Mouse (Mus musculus) kidney, embryonic 14.5 days (tissue): Measurements from ENCODE around the gene Zmiz1. TPM values are rescaled to one million over a fixed set of nuclear protein-coding genes. Genes with fewer than 3 reads are reported as not detected.
A peak's percentile ranks its signal among the peaks of the same experiment; 100 is the strongest.

Source experiments
- ATAC-seq: fragments of 200-750 bp; cut with Nextera tagmentation; 2 replicates; pipeline ENCODE4 v1.8.0; 2017; ENCODE audit warnings: moderate number of reproducible peaks, mild to moderate bottlenecking, moderate TSS enrichment, moderate library complexity; ENCODE audit not compliant: low FRiP score, low TSS enrichment
- H3K27ac ChIP-seq: fragments of 300-500 bp; sonication (generic); 2 replicates; pipeline ENCODE4 v1.5.1; 2014; ENCODE audit warnings: low read depth, mild to moderate bottlenecking, low read length, moderate library complexity, mixed read lengths
- H3K27me3 ChIP-seq: fragments of 300-500 bp; sonication (generic); 2 replicates; pipeline ENCODE4 v1.6.1; 2014; ENCODE audit warnings: mild to moderate bottlenecking, low read length; ENCODE audit not compliant: control insufficient read depth, insufficient read depth
- H3K36me3 ChIP-seq: fragments of 300-500 bp; sonication (generic); 2 replicates; pipeline ENCODE4 v1.6.1; 2014; ENCODE audit warnings: low read length, mixed read lengths; ENCODE audit not compliant: control insufficient read depth, insufficient read depth
- H3K4me1 ChIP-seq: fragments of 300-500 bp; sonication (generic); 2 replicates; pipeline ENCODE4 v1.6.1; 2014; ENCODE audit warnings: low read length, mixed read lengths; ENCODE audit not compliant: control insufficient read depth, insufficient read depth
- H3K4me2 ChIP-seq: fragments of 300-500 bp; sonication (generic); replicated peaks from 2 replicates; pipeline ENCODE4 v1.6.1; 2014; ENCODE audit warnings: low read depth, mild to moderate bottlenecking, low read length
- H3K4me3 ChIP-seq: fragments of 300-500 bp; sonication (generic); 2 replicates; pipeline ENCODE4 v1.5.1; 2014; ENCODE audit warnings: mild to moderate bottlenecking, low read length
- H3K9ac ChIP-seq: fragments of 300-500 bp; sonication (generic); 2 replicates; pipeline ENCODE4 v1.6.1; 2014; ENCODE audit warnings: low read depth, mild to moderate bottlenecking, low read length, moderate library complexity
- H3K9me3 ChIP-seq: fragments of 300-500 bp; sonication (generic); 2 replicates; pipeline ENCODE4 v1.6.1; 2016; ENCODE audit warnings: low read length; ENCODE audit not compliant: control insufficient read depth
- WGBS: fragments of 180-500 bp; shearing (Covaris S2); extraction: QIAGEN DNeasy Blood & Tissue Kit; methylation state at CpG from one replicate; pipeline ENCODE4 v1.1.7; 2014; 5-methylcytosine and 5-hydroxymethylcytosine counted together
- polyA plus RNA-seq: library from polyadenylated mRNA; unstranded; fragments of >200 nt; fragmentation: Nextera tagmentation; extraction: Ambion mirVana; gene quantifications from 2 replicates; pipeline ENCODE4 v1.2.1, GENCODE M21; 2014

Zmiz1 gene
- polyA plus RNA-seq, 1 experiment from 2014 or later = 57.3 TPM

DNA sequence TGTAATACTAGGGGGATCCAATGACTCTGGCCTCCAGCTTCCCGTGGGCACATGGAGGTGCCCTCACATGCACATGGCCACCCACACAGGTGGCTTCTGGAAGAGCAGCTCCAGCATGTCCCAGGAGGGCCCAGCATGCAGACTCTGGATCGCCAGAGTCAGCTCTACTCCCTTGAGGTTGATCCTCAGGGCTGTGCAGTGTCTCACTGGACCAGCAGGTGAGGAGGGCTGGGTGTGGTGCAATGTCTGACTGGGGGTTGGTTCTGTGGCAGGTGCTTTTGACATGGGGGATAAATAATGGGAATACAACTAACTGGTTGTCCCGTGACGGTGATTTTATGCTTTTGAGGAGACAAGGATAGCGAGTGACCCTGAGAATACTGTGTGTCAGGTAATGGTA, 59.7 kb downstream of the Zmiz1 start:
- Histone ChIP-seq H3K4me1 (peaks cover 66% of the 10 kb centered on the region), H3K27me3 (no peaks in the 10 kb centered on the region), H3K9me3 (no peaks in the 10 kb centered on the region), H3K4me3 (no peak overlapping the region), H3K36me3 (peaks cover 6% of the 10 kb centered on the region; the same call in 1 of the 2 replicates), H3K9ac (no peak overlapping the region), H3K4me2 (no peak overlapping the region), H3K27ac (no peak overlapping the region)
- 83% methylated on average over 5 of the region's 5 CpGs for WGBS
- no peak for ATAC-seq

DNA sequence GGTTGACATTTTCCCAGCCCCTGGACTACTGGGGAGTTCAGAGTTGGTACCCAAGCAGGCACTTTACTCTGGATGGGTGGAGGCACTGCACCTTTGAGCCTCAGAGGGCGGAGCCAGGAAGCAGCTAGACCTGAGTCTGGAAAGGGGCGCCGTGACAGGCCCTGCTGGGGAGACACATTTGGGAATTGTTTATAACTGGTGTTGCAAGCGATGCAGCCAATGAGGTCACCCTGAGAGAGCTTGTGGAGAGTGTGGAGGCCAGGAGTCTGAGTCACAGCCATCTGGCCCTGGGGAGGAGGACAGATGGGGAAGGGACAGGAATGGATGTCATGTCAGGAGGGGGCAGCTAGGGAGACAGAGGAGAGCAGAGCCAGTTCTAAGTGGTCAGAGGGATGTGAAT, 60.7 kb downstream of the Zmiz1 start:
- no peak for ATAC-seq
- Histone ChIP-seq H3K4me1 (peaks cover 74% of the 10 kb centered on the region), H3K9ac (no peak overlapping the region), H3K4me3 (no peak overlapping the region), H3K9me3 (no peaks in the 10 kb centered on the region), H3K36me3 (peaks cover 6% of the 10 kb centered on the region; the same call in 1 of the 2 replicates), H3K4me2 (no peak overlapping the region), H3K27me3 (no peaks in the 10 kb centered on the region), H3K27ac (no peak overlapping the region)
- WGBS = 54% methylated on average over 4 of the region's 4 CpGs

DNA sequence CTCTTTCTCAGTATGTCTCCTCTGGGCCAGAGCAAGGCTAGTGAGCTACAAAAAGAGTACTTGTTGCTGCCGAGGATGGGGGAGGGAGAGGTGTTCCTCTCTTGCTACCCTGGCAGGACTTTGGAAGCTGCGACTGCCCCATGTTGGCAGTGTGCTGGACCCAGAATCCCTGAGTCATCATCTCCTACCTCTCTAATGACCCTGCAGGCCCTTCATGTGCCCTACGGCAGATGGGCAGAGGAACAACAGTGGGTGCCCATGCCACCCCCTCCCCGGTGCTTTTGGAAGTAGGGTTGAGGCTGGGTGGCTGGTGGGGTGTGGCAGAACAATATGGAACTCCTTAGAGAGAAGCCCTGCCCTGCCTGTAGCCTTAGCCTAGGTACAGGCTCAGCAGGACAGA, 61.6 kb downstream of the Zmiz1 start:
- 90% methylated on average over 4 of the region's 4 CpGs for WGBS

DNA sequence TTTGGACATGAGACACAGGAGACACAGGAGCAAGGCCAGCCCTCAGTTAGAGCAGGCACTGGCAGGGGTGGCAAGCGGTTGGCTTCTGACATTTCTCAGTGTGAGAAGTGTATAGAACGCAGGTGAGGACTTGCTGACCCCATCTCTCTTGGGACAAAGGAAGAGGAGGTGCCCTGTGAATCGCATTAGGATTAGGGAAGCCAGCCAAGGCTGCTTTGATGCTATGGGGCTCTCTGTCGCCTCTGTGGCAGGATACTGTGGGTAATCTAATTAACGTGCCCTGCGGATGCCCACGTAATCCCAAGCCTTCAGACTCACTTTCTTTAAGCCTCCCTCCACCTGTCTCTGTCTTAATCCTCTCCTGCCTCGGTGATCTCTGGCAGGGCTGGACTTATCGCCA, 62.0 kb downstream of the Zmiz1 start:
- Histone ChIP-seq H3K4me3 (no peak overlapping the region), H3K4me2 (no peak overlapping the region), H3K36me3 (peaks cover 6% of the 10 kb centered on the region; the same call in 1 of the 2 replicates), H3K4me1 (peaks cover 74% of the 10 kb centered on the region), H3K27me3 (no peaks in the 10 kb centered on the region), H3K27ac (no peak overlapping the region), H3K9ac (no peak overlapping the region), H3K9me3 (no peaks in the 10 kb centered on the region)
- WGBS = 75% methylated on average over 9 of the region's 9 CpGs
- ATAC-seq = no peak

More for the DNA sequence above, 61.6 kb downstream of the Zmiz1 start:
- peaks cover 6% of the 10 kb centered on the region; the same call in 1 of the 2 replicates for H3K36me3 ChIP-seq
- no peak overlapping the region for H3K4me2 ChIP-seq
- no peaks in the 10 kb centered on the region for H3K27me3 ChIP-seq
- no peak for ATAC-seq
- H3K4me1 ChIP-seq = peaks cover 74% of the 10 kb centered on the region
- no peak overlapping the region for H3K9ac ChIP-seq
- no peaks in the 10 kb centered on the region for H3K9me3 ChIP-seq
- H3K4me3 ChIP-seq = no peak overlapping the region
- no peak overlapping the region for H3K27ac ChIP-seq

DNA sequence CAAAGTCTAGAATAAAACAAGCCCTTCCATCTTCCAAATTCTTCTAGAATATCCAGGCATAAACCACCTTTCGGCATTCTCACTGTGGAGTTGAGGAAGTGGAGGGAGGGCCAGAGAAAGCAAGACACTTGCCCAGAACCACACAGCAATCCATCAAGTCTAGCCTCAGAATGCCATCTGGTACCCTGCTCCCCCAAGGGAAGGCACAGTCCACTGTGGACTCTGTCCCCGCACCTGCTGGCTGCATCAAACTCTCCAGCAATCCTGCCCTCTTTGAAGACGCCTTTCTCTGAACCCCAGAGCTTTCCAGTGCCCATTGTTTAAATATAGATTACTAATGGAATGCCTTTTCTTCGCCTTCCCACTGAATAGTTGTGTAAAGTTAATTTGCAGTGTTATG, 62.5 kb downstream of the Zmiz1 start:
- no peaks in the 10 kb centered on the region for H3K9me3 ChIP-seq
- H3K4me1 ChIP-seq = peaks cover 71% of the 10 kb centered on the region
- no peak overlapping the region for H3K9ac ChIP-seq
- no peak for ATAC-seq
- WGBS = 76% methylated on average over 4 of the region's 4 CpGs
- no peak overlapping the region for H3K4me3 ChIP-seq
- H3K27ac ChIP-seq = no peak overlapping the region
- peaks cover 6% of the 10 kb centered on the region; the same call in 1 of the 2 replicates for H3K36me3 ChIP-seq
- H3K4me2 ChIP-seq = no peak overlapping the region
- H3K27me3 ChIP-seq = no peaks in the 10 kb centered on the region

DNA sequence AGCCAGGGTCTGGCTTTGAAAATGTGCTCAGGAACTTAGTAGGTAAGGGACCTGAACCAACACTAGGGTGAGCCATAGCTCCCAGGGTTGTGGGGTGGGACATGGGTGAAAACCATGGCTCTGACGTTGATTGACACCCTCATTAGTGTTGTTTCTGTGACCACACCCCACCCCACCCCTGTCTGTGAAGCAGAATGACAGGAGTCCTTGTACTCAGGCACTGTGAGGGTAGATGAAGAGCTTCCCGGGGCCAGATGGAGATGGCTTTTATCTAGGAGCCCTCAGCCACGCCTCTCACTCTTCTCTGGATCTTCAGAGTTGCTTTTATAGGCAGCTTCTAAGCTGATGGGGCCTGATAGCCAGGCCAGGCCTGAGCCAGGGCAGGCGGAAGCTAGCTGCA, 63.4 kb downstream of the Zmiz1 start:
- Histone ChIP-seq H3K4me1 (peaks cover 65% of the 10 kb centered on the region), H3K27ac (0 out of 2 replicates have a peak overlapping the region, but pooled peaks have one; percentile 37), H3K9me3 (no peaks in the 10 kb centered on the region), H3K36me3 (peaks cover 8% of the 10 kb centered on the region; the same call in 1 of the 2 replicates), H3K4me3 (no peak overlapping the region), H3K27me3 (no peaks in the 10 kb centered on the region), H3K4me2 (no peak overlapping the region), H3K9ac (0 out of 2 replicates have a peak overlapping the region, but pooled peaks have one; percentile 2)
- no peak for ATAC-seq
- 30% methylated on average over 4 of the region's 4 CpGs for WGBS

DNA sequence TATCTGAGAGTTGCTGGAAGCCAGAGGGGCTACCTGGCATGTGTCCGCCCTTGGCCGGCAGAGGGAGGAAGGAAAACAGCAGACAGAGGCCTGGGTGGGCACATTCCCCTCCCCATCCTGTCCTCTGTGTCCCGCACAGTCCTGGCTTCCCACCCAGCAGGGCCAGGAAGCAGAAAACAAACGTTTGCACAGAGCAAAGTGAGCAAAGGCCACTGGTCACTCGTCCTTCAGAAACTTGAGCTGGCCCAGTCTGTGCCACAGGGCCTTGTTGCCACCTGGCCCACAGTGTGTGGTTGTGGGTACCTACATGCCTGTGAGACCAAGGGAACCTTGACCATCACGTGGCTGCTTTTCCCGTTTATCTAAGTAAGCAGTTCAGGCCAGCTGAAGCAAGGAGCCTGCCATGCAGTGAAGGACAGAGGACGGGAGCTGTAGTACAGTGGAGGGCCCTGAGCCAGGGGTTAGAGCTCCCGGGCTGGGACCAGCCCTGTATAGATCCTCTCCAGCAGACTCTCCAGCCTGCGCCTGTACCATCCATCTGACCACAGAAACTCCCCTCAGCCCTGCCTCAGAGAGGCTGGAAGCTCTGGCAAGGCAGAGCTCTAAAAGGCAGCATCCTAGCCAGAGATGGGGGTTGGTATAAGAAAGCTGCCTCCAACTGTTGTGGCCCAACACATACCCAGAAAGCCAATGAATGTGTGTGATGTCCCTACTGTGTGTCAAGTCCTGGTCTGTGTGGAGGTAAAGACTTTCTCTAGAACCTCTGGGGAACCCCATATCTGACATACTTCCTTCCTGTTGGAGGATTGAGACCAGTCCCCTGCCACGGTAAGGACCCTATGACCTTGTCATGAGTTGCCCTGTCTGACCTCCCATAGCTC, 64.5 kb downstream of the Zmiz1 start:
- H3K27ac ChIP-seq = peak overlapping the region; percentile 30; the same call in 1 of the 2 replicates
- WGBS = 38% methylated on average over 11 of the region's 11 CpGs
- H3K9me3 ChIP-seq = no peaks in the 10 kb centered on the region
- no peak overlapping the region for H3K4me3 ChIP-seq
- H3K4me1 ChIP-seq = peaks cover 60% of the 10 kb centered on the region
- no peak overlapping the region for H3K4me2 ChIP-seq
- no peaks in the 10 kb centered on the region for H3K27me3 ChIP-seq
- peak; percentile 14; the same call in 1 of the 2 replicates for ATAC-seq
- 0 out of 2 replicates have a peak overlapping the region, but pooled peaks have one; percentile 31 for H3K9ac ChIP-seq
- H3K36me3 ChIP-seq = peaks cover 8% of the 10 kb centered on the region; the same call in 1 of the 2 replicates

DNA sequence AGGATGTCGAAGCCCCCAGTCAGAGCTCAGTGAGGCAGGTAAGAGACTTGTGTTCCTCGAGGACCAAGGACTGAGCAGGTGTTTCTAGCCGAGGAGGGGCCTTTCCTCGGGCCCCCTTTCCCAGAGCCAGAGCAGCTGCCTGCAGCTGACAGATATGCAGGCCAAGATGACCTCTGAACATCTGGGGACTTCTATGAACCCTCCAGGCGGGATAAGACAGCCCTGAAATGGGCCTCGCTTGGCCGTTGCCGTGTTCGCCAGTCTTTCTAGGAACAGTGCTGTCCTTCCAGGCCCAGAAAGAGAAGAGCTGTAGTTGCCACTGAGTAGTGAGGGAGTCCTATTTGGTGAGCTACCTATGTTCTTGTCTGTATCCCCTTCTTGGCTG, 65.1 kb downstream of the Zmiz1 start:
- Histone ChIP-seq H3K36me3 (peaks cover 5% of the 10 kb centered on the region; the same call in 1 of the 2 replicates), H3K9ac (no peak overlapping the region), H3K9me3 (no peaks in the 10 kb centered on the region), H3K4me2 (no peak overlapping the region), H3K27ac (no peak overlapping the region), H3K4me3 (no peak overlapping the region), H3K4me1 (peaks cover 60% of the 10 kb centered on the region), H3K27me3 (no peaks in the 10 kb centered on the region)
- no peak for ATAC-seq
- 59% methylated on average over 9 of the region's 9 CpGs for WGBS

DNA sequence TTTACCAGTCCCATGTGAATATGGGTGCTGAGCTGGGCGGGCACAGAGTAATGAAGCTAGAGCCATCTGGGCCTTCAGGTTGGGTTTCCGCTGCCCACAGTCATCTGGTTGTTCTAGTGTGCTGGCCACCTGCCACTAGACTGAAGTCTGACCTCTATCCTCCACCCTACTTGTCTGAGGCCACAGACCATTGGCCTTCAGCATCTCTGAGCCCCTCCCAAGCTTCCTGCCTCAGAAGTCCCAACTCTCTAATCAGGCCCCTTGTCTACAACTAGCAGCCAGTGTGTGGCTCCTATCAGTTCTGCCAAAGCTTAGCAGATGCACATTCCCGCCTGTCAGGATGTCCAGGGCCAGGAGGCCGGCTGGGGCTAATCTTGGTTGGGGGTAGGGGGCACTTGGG, 65.9 kb downstream of the Zmiz1 start:
- H3K27me3 ChIP-seq = no peaks in the 10 kb centered on the region
- H3K36me3 ChIP-seq = peaks cover 5% of the 10 kb centered on the region; the same call in 1 of the 2 replicates
- peaks cover 53% of the 10 kb centered on the region for H3K4me1 ChIP-seq
- peak overlapping the region; percentile 71 for H3K27ac ChIP-seq
- 77% methylated on average over 4 of the region's 4 CpGs for WGBS
- H3K9ac ChIP-seq = no peak overlapping the region
- no peak overlapping the region for H3K4me2 ChIP-seq
- ATAC-seq = no peak
- no peaks in the 10 kb centered on the region for H3K9me3 ChIP-seq
- no peak overlapping the region for H3K4me3 ChIP-seq
